Mouse (Mus musculus): ENCODE data around the gene Sh2b3. TPM values are rescaled to one million over a fixed set of nuclear protein-coding genes. Genes with fewer than 3 reads are reported as not detected.
A peak's percentile ranks its signal among the peaks of the same experiment; 100 is the strongest.

Gene Sh2b3
- 6.7 and 7.7 TPM in 2 replicates for polyA plus RNA-seq (2015; fragmentation: Nextera tagmentation; extraction: Ambion mirVana)

DNA sequence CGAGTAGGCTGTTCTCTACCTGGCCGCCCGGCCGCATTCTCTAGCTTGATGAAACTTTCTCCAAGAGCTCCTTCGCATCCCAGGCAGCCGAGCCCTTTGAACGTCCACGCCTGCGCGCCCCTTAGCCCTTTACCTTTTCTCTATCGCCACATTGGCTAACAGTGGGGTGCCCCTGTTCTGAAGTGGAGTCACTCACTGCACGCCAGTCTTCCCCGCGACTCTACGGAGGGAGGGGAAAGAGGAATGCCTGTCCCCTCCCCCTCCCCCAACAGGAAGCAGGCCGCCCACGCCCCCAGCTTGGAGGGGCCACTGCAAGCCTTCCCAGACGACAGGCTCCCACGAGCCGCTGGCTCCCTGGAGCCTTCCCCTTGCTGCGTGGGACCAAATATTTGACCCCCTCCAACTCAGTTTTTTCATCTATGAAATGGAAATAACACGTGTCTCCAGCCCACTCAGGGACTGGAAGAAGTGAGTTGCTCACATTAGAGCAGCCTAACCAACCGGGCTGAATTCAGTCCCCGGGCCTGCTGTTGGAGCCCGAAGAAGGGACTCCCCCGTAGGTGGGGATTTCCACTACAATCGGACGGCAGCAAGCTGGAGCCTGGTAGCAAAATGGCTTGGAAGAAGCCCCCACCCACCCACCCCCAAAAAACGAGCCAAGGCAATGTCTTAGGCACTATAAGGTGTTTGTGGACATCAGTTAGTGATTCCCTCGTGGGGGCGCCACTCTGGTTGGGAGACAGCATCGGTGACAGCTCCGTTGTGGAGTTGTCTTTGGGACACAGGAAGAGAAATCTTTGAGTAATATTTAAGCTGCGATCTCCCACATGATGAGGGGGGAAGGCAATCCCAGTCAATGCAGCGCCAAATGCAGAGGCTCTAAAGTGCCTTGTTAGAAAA lies at the start of gene Sh2b3:
Sh2b3 (minus strand) TSS at position 206 of the 900 bp plus-strand sequence.
- peak within 1 kb of the TSS; percentile 99 for H3K4me2 ChIP-seq
- WGBS (ENCODE audit: insufficient replicate concordance) = under 1% methylated on average over 35 of the region's 35 CpGs
- no peaks in the 10 kb centered on the region for H3K9me3 ChIP-seq (replicated peaks)
- H3K4me3 ChIP-seq (replicated peaks) = peak within 1 kb of the TSS; percentile 83
- H3K4me1 ChIP-seq (replicated peaks) = peaks cover 81% of the 10 kb centered on the region
- H3K9ac ChIP-seq = peak within 1 kb of the TSS; percentile 83
- no peaks in the 10 kb centered on the region for H3K36me3 ChIP-seq (replicated peaks)
- H3K27me3 ChIP-seq = peaks cover 41% of the 10 kb centered on the region
- peak within 1 kb of the TSS; percentile 89 for H3K27ac ChIP-seq (replicated peaks)
- peak; percentile 4; the same call in 1 of the 2 replicates for ATAC-seq (ENCODE audit: insufficient read depth)

GRCm38 (mm10) chr5:121883356-121883755 lies 45.9 kb upstream of the Sh2b3 start:
- Histone ChIP-seq H3K9ac (no peak overlapping the region), H3K27me3 (no peaks in the 10 kb centered on the region), H3K9me3 (replicated peaks) (0 out of 2 replicates have a peak, but pooled peaks cover 3% of the 10 kb centered on the region), H3K27ac (replicated peaks) (no peak overlapping the region), H3K4me3 (replicated peaks) (no peak overlapping the region), H3K4me2 (no peak overlapping the region), H3K4me1 (replicated peaks) (0 out of 2 replicates have a peak, but pooled peaks cover 2% of the 10 kb centered on the region), H3K36me3 (replicated peaks) (no peaks in the 10 kb centered on the region)
- 63% methylated on average over 8 of the region's 8 CpGs for WGBS (ENCODE audit: insufficient replicate concordance)
- ATAC-seq (ENCODE audit: insufficient read depth) = no peak

GRCm38 (mm10) chr5:121879211-121879610 lies 41.8 kb upstream of the Sh2b3 start:
- Histone ChIP-seq H3K36me3 (replicated peaks) (no peaks in the 10 kb centered on the region), H3K27me3 (no peaks in the 10 kb centered on the region), H3K27ac (replicated peaks) (no peak overlapping the region), H3K4me3 (replicated peaks) (no peak overlapping the region), H3K4me1 (replicated peaks) (0 out of 2 replicates have a peak, but pooled peaks cover 2% of the 10 kb centered on the region), H3K9ac (no peak overlapping the region), H3K4me2 (no peak overlapping the region), H3K9me3 (replicated peaks) (no peaks in the 10 kb centered on the region)
- ATAC-seq (ENCODE audit: insufficient read depth) = no peak
- 43% methylated on average over 6 of the region's 6 CpGs for WGBS (ENCODE audit: insufficient replicate concordance)

DNA sequence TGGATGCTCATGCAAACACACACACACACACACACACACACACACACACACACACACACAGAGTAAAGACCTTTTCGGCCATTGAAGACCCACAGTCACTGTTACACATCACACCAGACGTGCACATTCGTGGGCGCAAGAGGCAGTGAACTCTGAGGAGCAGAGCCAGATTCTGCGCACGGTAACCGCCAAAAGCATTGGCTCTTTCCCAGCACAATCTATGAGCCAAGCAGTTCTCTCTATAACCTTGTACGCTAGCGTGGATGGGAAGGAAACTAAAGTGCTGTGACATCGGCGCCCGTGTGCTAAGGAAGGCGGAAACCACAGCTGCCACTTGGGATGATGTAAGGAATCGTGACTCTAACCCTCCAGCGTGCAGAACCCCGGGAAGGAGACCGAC lies 41.3 kb upstream of the Sh2b3 start:
- Histone ChIP-seq H3K4me1 (replicated peaks) (0 out of 2 replicates have a peak, but pooled peaks cover 2% of the 10 kb centered on the region), H3K27ac (replicated peaks) (no peak overlapping the region), H3K36me3 (replicated peaks) (no peaks in the 10 kb centered on the region), H3K9ac (no peak overlapping the region), H3K27me3 (no peaks in the 10 kb centered on the region), H3K4me3 (replicated peaks) (no peak overlapping the region), H3K4me2 (no peak overlapping the region), H3K9me3 (replicated peaks) (no peaks in the 10 kb centered on the region)
- ATAC-seq (ENCODE audit: insufficient read depth) = no peak
- 74% methylated on average over 17 of the region's 17 CpGs for WGBS (ENCODE audit: insufficient replicate concordance)

DNA sequence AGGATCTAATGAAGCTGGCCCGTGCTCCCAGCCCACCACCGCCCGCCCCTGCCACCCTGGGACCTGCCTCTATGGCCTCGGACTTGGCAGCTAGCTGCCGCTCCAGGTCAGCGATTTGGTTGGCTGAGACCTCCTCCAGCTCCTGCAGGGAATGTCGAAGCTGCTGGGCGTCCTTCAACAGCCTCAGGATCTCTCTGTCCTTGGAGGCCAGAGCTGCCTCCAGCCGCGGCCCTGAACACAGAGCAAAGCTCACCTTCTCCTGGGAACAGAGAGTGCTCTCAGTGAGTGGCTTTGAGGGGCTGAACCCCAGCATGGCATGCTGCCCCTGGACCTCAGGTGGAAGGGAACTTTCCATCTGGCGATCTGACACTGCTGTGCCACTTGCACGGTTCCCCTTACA lies 39.5 kb upstream of the Sh2b3 start:
- no peak for ATAC-seq (ENCODE audit: insufficient read depth)
- no peaks in the 10 kb centered on the region for H3K27me3 ChIP-seq
- no peaks in the 10 kb centered on the region for H3K4me1 ChIP-seq (replicated peaks)
- H3K9ac ChIP-seq = no peak overlapping the region
- no peak overlapping the region for H3K4me3 ChIP-seq (replicated peaks)
- H3K36me3 ChIP-seq (replicated peaks) = no peaks in the 10 kb centered on the region
- no peak overlapping the region for H3K27ac ChIP-seq (replicated peaks)
- no peak overlapping the region for H3K4me2 ChIP-seq
- 74% methylated on average over 12 of the region's 12 CpGs for WGBS (ENCODE audit: insufficient replicate concordance)
- no peaks in the 10 kb centered on the region for H3K9me3 ChIP-seq (replicated peaks)

DNA sequence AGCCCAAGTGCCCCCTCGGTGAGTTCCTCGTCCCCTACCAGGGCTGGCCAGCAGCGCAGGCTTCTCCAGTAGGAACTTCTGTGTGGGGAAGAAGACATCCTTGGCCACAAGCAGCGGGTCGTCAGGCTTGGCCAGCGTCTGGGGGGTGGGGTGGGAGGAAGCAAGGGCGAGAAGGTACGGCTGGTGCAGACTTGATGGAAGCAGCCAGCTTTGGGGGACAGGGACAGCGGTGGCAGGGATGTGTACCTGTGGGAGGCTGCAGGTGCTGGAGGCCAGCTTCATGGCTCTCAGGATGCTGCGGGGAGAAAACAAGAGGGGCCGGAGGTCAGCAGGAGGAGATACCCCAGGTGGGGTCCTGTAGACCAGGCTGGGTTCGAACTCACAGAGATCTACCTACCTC lies 37.6 kb upstream of the Sh2b3 start:
- H3K4me1 ChIP-seq (replicated peaks) = no peaks in the 10 kb centered on the region
- no peaks in the 10 kb centered on the region for H3K27me3 ChIP-seq
- H3K9ac ChIP-seq = no peak overlapping the region
- H3K4me2 ChIP-seq = no peak overlapping the region
- H3K9me3 ChIP-seq (replicated peaks) = no peaks in the 10 kb centered on the region
- ATAC-seq (ENCODE audit: insufficient read depth) = no peak
- WGBS (ENCODE audit: insufficient replicate concordance) = 65% methylated on average over 12 of the region's 12 CpGs
- H3K4me3 ChIP-seq (replicated peaks) = no peak overlapping the region
- H3K36me3 ChIP-seq (replicated peaks) = no peaks in the 10 kb centered on the region
- H3K27ac ChIP-seq (replicated peaks) = no peak overlapping the region

- H3K27ac ChIP-seq (replicated peaks) = no peak overlapping the region
- H3K36me3 ChIP-seq (replicated peaks) = no peaks in the 10 kb centered on the region
- H3K9me3 ChIP-seq (replicated peaks) = no peaks in the 10 kb centered on the region
- WGBS (ENCODE audit: insufficient replicate concordance) = 20% methylated on average over 4 of the region's 4 CpGs
- H3K4me3 ChIP-seq (replicated peaks) = no peak overlapping the region
- no peak overlapping the region for H3K4me2 ChIP-seq
- no peaks in the 10 kb centered on the region for H3K4me1 ChIP-seq (replicated peaks)
- H3K9ac ChIP-seq = no peak overlapping the region
- ATAC-seq (ENCODE audit: insufficient read depth) = no peak
- no peaks in the 10 kb centered on the region for H3K27me3 ChIP-seq
These were observed 34.7 kb upstream of the Sh2b3 start for GRCm38 (mm10) chr5:121872158-121872557.

- Histone ChIP-seq H3K9me3 (replicated peaks) (no peaks in the 10 kb centered on the region), H3K9ac (no peak overlapping the region), H3K4me3 (replicated peaks) (no peak overlapping the region), H3K36me3 (replicated peaks) (no peaks in the 10 kb centered on the region), H3K27me3 (no peaks in the 10 kb centered on the region), H3K4me2 (no peak overlapping the region), H3K27ac (replicated peaks) (no peak overlapping the region), H3K4me1 (replicated peaks) (no peaks in the 10 kb centered on the region)
- ATAC-seq (ENCODE audit: insufficient read depth) = no peak
- WGBS (ENCODE audit: insufficient replicate concordance) = 76% methylated on average over 13 of the region's 13 CpGs
These were observed 34.1 kb upstream of the Sh2b3 start for GRCm38 (mm10) chr5:121871515-121872030.

DNA sequence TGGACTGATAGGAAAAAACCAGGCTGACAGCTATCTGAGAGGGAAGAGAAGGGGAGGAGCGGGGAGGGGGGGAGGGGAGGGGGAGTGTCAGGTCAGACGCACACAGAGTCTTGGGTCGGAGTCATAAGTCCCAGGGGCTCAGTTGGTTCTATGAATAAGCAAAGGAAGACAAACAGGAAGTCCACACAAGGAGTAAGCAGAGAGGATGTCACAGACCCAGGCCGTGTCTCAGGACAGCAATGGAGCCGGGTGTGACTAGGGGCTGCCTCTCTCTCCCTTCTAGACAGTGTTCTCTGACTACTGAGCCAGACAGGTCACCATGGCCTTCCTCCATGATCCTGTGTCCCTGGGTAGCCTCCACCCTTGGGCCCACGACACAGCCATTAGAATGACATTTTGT lies 33.4 kb upstream of the Sh2b3 start:
- H3K27ac ChIP-seq (replicated peaks) = no peak overlapping the region
- no peaks in the 10 kb centered on the region for H3K9me3 ChIP-seq (replicated peaks)
- no peak overlapping the region for H3K4me2 ChIP-seq
- no peaks in the 10 kb centered on the region for H3K27me3 ChIP-seq
- no peak overlapping the region for H3K9ac ChIP-seq
- no peaks in the 10 kb centered on the region for H3K4me1 ChIP-seq (replicated peaks)
- no peak overlapping the region for H3K4me3 ChIP-seq (replicated peaks)
- H3K36me3 ChIP-seq (replicated peaks) = no peaks in the 10 kb centered on the region
- ATAC-seq (ENCODE audit: insufficient read depth) = no peak
- WGBS (ENCODE audit: insufficient replicate concordance) = 32% methylated on average over 6 of the region's 6 CpGs

GRCm38 (mm10) chr5:121867963-121868362 lies 30.5 kb upstream of the Sh2b3 start:
- no peak for ATAC-seq (ENCODE audit: insufficient read depth)

DNA sequence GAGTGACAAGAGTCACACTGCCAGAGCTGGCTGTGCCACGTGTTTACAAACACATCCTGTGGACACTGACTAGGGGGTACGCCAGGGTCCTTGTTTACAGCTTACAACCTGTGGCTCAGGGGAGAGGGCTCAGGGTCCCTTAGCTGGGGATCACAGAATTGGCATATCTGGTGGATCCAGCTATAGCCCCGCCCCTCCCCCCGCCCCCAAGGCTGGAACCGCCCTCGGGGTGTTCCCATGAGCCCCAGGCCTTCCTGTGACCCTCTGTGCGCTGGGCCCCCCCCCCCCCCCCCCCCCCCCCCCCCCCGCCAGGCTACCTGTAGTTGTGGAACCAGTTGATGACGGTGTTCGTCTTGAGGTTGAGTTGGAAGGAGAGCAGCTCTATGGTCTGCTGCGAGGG lies 26.9 kb upstream of the Sh2b3 start:
- H3K9ac ChIP-seq = no peak overlapping the region
- H3K9me3 ChIP-seq (replicated peaks) = no peaks in the 10 kb centered on the region
- no peak overlapping the region for H3K27ac ChIP-seq (replicated peaks)
- H3K27me3 ChIP-seq = no peaks in the 10 kb centered on the region
- H3K4me2 ChIP-seq = no peak overlapping the region
- ATAC-seq (ENCODE audit: insufficient read depth) = no peak
- H3K36me3 ChIP-seq (replicated peaks) = no peaks in the 10 kb centered on the region
- H3K4me1 ChIP-seq (replicated peaks) = 0 out of 2 replicates have a peak, but pooled peaks cover 3% of the 10 kb centered on the region
- no peak overlapping the region for H3K4me3 ChIP-seq (replicated peaks)
- WGBS (ENCODE audit: insufficient replicate concordance) = 15% methylated on average over 9 of the region's 11 CpGs

More at GRCm38 (mm10) chr5:121867963-121868362, 30.5 kb upstream of the Sh2b3 start:
- H3K4me3 ChIP-seq (replicated peaks) = no peak overlapping the region
- H3K27me3 ChIP-seq = no peaks in the 10 kb centered on the region
- no peaks in the 10 kb centered on the region for H3K9me3 ChIP-seq (replicated peaks)
- H3K4me1 ChIP-seq (replicated peaks) = 0 out of 2 replicates have a peak, but pooled peaks cover 3% of the 10 kb centered on the region
- H3K36me3 ChIP-seq (replicated peaks) = no peaks in the 10 kb centered on the region
- H3K9ac ChIP-seq = no peak overlapping the region
- H3K27ac ChIP-seq (replicated peaks) = no peak overlapping the region
- 55% methylated on average over 5 of the region's 5 CpGs for WGBS (ENCODE audit: insufficient replicate concordance)
- H3K4me2 ChIP-seq = no peak overlapping the region

Data from liver, embryonic 15.5 days (tissue).